Mouse (Mus musculus) MEL (cell line): ENCODE measurements at regions not wholly inside any gene's neighbourhood (a gene's known extent, or its start where the extent isn't known, plus 50 kb on each side); places are given as distances from the start of the nearest gene placed in this dataset.

Experiments used
- DNase-seq: peaks from one replicate; pipeline ENCODE4 v3.0.0; 2011; ENCODE audit warnings: low read depth, low spot score
- H3K27ac ChIP-seq: 2 replicates; pipeline ENCODE4 v1.5.1; 2012; ENCODE audit warnings: low read depth, mild to moderate bottlenecking, control low read depth, low read length, moderate library complexity; ENCODE audit not compliant: control insufficient read depth
- H3K27me3 ChIP-seq, 2 experiments: fragments of 150-350 bp in 1 of 2; sonication (generic) in 1 of 2; 2 replicates each; pipeline ENCODE4 v1.6.1; 2012; ENCODE audit warnings: low read length in 2 of 2, mild to moderate bottlenecking in 2 of 2, improper control_type of control experiment in 1 of 2, moderate library complexity in 1 of 2; ENCODE audit not compliant: insufficient read depth in 2 of 2, control insufficient read depth in 1 of 2
- H3K36me3 ChIP-seq, 2 experiments: 2 replicates each; pipeline ENCODE4 v1.6.1; 2012 to 2014; ENCODE audit warnings: low read length in 2 of 2, improper control_type of control experiment in 1 of 2, inconsistent platforms in 1 of 2, mild to moderate bottlenecking in 1 of 2; ENCODE audit not compliant: insufficient read depth in 2 of 2, control insufficient read depth in 1 of 2
- H3K4me1 ChIP-seq, 2 experiments: fragments of 150-350 bp in 1 of 2; sonication (generic) in 1 of 2; 2 replicates each; pipeline ENCODE4 v1.6.1; 2012; ENCODE audit warnings: low read length in 2 of 2, improper control_type of control experiment in 1 of 2, mild to moderate bottlenecking in 1 of 2; ENCODE audit not compliant: insufficient read depth in 2 of 2, control insufficient read depth in 1 of 2
- H3K4me3 ChIP-seq, 2 experiments: fragments of 150-350 bp in 1 of 2; sonication (generic) in 1 of 2; 2 replicates each; pipeline ENCODE4 v1.5.1; 2012; ENCODE audit warnings: low read depth in 2 of 2, low read length in 2 of 2, mild to moderate bottlenecking in 2 of 2, moderate library complexity in 2 of 2, control low read depth in 1 of 2, improper control_type of control experiment in 1 of 2; ENCODE audit not compliant: control insufficient read depth in 1 of 2, insufficient read depth in 1 of 2
- H3K79me2 ChIP-seq: 2 replicates; pipeline ENCODE4 v1.6.1; 2012; ENCODE audit warnings: mild to moderate bottlenecking, low read length, moderate library complexity; ENCODE audit not compliant: control insufficient read depth, poor library complexity, insufficient read depth
- H3K9ac ChIP-seq: 2 replicates; pipeline ENCODE4 v1.6.1; 2012; ENCODE audit warnings: low read depth, mild to moderate bottlenecking, control low read depth, low read length, moderate library complexity; ENCODE audit not compliant: control insufficient read depth, poor library complexity, severe bottlenecking
- H3K9me3 ChIP-seq: fragments of 150-350 bp; sonication (generic); replicated peaks from 2 replicates; pipeline ENCODE4 v1.6.1; 2012; ENCODE audit warnings: mild to moderate bottlenecking, low read length, improper control_type of control experiment, moderate library complexity; ENCODE audit not compliant: insufficient read depth
- CHD1 ChIP-seq: IDR thresholded peaks from 2 replicates; pipeline ENCODE4 v1.6.1; 2012; ENCODE audit warnings: low read depth, mild to moderate bottlenecking, inconsistent platforms, low read length, improper control_type of control experiment
- CTCF ChIP-seq, 3 experiments: IDR thresholded peaks in 2 of 3; conservative IDR thresholded peaks in 1 of 3; 2 replicates each; pipeline ENCODE4 v1.5.1; 2011 to 2012; ENCODE audit warnings: low read length in 3 of 3, low read depth in 2 of 3, mild to moderate bottlenecking in 2 of 3, improper control_type of control experiment in 1 of 3, inconsistent platforms in 1 of 3, mixed read lengths in 1 of 3, moderate library complexity in 1 of 3; ENCODE audit not compliant: control insufficient read depth in 1 of 3, insufficient read depth in 1 of 3, poor library complexity in 1 of 3, severe bottlenecking in 1 of 3
- EP300 ChIP-seq, 2 experiments: IDR thresholded peaks; 2 replicates each; pipeline ENCODE4 v1.6.1; 2011; ENCODE audit warnings: improper control_type of control experiment in 2 of 2, low read length in 2 of 2, low read depth in 1 of 2, mild to moderate bottlenecking in 1 of 2
- HCFC1 ChIP-seq: IDR thresholded peaks from 2 replicates; pipeline ENCODE4 v1.6.1; 2012; ENCODE audit warnings: low read depth, mild to moderate bottlenecking, inconsistent platforms, low read length, improper control_type of control experiment, moderate library complexity
- KAT2A ChIP-seq: conservative IDR thresholded peaks from 2 replicates; pipeline ENCODE4 v1.6.1; 2012; ENCODE audit warnings: low read depth, low read length, improper control_type of control experiment, inconsistent platforms
- MAZ ChIP-seq: IDR thresholded peaks from 2 replicates; pipeline ENCODE4 v1.6.1; 2012; ENCODE audit warnings: low read depth, mild to moderate bottlenecking, inconsistent platforms, low read length, improper control_type of control experiment
- NELFE ChIP-seq: IDR thresholded peaks from 2 replicates; pipeline ENCODE4 v1.6.1; 2011; ENCODE audit warnings: low read depth, low read length, improper control_type of control experiment
- NRF1 ChIP-seq: IDR thresholded peaks from 2 replicates; pipeline ENCODE4 v1.6.1; 2014; ENCODE audit warnings: low read depth, mild to moderate bottlenecking, inconsistent platforms, low read length, improper control_type of control experiment, moderate library complexity; ENCODE audit not compliant: poor library complexity, insufficient read depth, severe bottlenecking
- POLR2A ChIP-seq, 2 experiments: IDR thresholded peaks; 2 replicates each; pipeline ENCODE4 v1.6.1; 2011 to 2012; ENCODE audit warnings: low read length in 2 of 2, mild to moderate bottlenecking in 2 of 2, control low read depth in 1 of 2, improper control_type of control experiment in 1 of 2, low read depth in 1 of 2, moderate library complexity in 1 of 2; ENCODE audit not compliant: control insufficient read depth in 1 of 2, insufficient read depth in 1 of 2, poor library complexity in 1 of 2
- POLR2AphosphoS2 ChIP-seq: IDR thresholded peaks from 2 replicates; pipeline ENCODE4 v1.6.1; 2011; ENCODE audit warnings: low read length, improper control_type of control experiment
- POLR2AphosphoS5 ChIP-seq: IDR thresholded peaks from 2 replicates; pipeline ENCODE4 v1.6.1; 2012; ENCODE audit warnings: low read depth, borderline replicate concordance, mild to moderate bottlenecking, inconsistent platforms, low read length, moderate library complexity, mixed read lengths
- RAD21 ChIP-seq: IDR thresholded peaks from 2 replicates; pipeline ENCODE4 v1.6.1; 2011; ENCODE audit warnings: mild to moderate bottlenecking, low read depth, low read length, improper control_type of control experiment
- SIN3A ChIP-seq: IDR thresholded peaks from 2 replicates; pipeline ENCODE4 v1.6.1; 2012; ENCODE audit warnings: low read length, improper control_type of control experiment, inconsistent platforms
- SMC3 ChIP-seq: IDR thresholded peaks from 2 replicates; pipeline ENCODE4 v1.6.1; 2011; ENCODE audit warnings: low read depth, low read length, improper control_type of control experiment
- TAL1 ChIP-seq: IDR thresholded peaks from 2 replicates; pipeline ENCODE4 v1.6.1; 2012; ENCODE audit warnings: mild to moderate bottlenecking, inconsistent platforms, low read length, moderate library complexity, mixed read lengths
- USF1 ChIP-seq: IDR thresholded peaks from 2 replicates; pipeline ENCODE4 v1.6.1; 2014; ENCODE audit warnings: low read depth, mild to moderate bottlenecking, inconsistent platforms, low read length, improper control_type of control experiment, moderate library complexity
- ZMIZ1 ChIP-seq: IDR thresholded peaks from 2 replicates; pipeline ENCODE4 v1.6.1; 2012; ENCODE audit warnings: low read depth, mild to moderate bottlenecking, inconsistent platforms, low read length, improper control_type of control experiment, moderate library complexity

DNA sequence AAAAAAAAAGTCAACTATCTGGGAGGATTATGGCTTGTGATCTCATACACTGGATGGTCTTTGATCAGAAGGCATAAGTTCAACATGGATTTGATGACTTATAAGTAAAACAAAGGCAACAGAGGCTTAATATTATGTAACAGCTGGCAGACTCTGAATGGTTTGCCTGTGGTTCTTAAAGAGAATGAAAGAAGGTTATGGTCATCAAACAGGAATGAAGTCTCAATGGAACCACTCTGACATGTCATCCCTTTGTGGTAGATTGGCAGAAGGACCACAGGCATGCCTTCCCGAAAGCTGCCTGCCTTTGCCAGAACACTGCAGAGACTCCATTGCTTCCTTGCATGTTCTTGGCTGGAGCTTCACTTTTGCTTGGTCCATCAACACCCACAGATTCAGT lies 116.8 kb upstream of the Ranbp3l start:
- no peak for DNase-seq
- no peaks in the 10 kb centered on the region for H3K36me3 ChIP-seq
- TF ChIP-seq POLR2A (IDR thresholded peaks at IDR 0.05; ENCODE audit: control insufficient read depth in 1 of 2, insufficient read depth in 1 of 2, low read depth in 1 of 2, low read length in 2 of 2, poor library complexity in 1 of 2) (no peak), CHD1 (no peak)
- H3K4me1 ChIP-seq = no peaks in the 10 kb centered on the region
- H3K79me2 ChIP-seq = no peaks in the 10 kb centered on the region
- no peak overlapping the region for H3K9ac ChIP-seq
- H3K27ac ChIP-seq = no peak overlapping the region
- peaks cover 0 to 5% of the 10 kb centered on the region in 2 experiments; a peak in 2 of 4 replicates for H3K27me3 ChIP-seq
- H3K4me3 ChIP-seq = no peak overlapping the region
- H3K9me3 ChIP-seq = no peaks in the 10 kb centered on the region

DNA sequence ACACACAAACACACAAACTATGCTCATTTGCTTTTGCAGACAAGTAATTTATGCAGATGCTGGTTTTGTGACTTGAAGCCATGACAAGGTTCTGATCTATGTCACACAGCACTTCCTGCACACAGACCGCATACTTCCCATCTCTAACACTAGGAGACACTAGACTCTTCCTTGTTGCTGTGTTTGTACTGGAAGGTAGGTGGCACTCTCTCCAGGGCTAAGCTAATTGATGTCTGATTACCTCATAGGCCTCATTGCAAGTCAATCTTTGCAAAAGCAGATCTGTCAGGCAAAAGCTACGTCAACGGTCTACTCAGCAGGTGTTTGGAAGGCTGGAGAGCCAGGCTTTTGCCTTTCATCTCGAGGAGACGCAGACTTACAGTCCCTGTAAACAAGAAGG lies 118.3 kb upstream of the Ranbp3l start:
- Histone ChIP-seq H3K27me3 (peaks cover 0 to 3% of the 10 kb centered on the region in 2 experiments; a peak in 2 of 4 replicates), H3K36me3 (no peaks in the 10 kb centered on the region), H3K9ac (no peak overlapping the region), H3K4me1 (no peaks in the 10 kb centered on the region), H3K27ac (no peak overlapping the region), H3K9me3 (no peaks in the 10 kb centered on the region), H3K4me3 (no peak overlapping the region), H3K79me2 (no peaks in the 10 kb centered on the region)
- peak; percentile 24 for DNase-seq
- TF ChIP-seq CTCF (IDR thresholded peaks at IDR 0.05 in 2 of 3, conservative IDR thresholded peaks at IDR 0.05 in 1 of 3; ENCODE audit: control insufficient read depth in 1 of 3, insufficient read depth in 1 of 3, low read depth in 2 of 3, low read length in 3 of 3, poor library complexity in 1 of 3, severe bottlenecking in 1 of 3) = peak in 1 of 3 experiments; percentile 80; a peak in 3 of 6 replicates
- TF ChIP-seq ZMIZ1 = no peak
- TF ChIP-seq SMC3 = peak; percentile 39
- TF ChIP-seq CHD1 = no peak
- TF ChIP-seq RAD21 = peak; percentile 13; the same call in 1 of the 2 replicates
- TF ChIP-seq NRF1 = no peak
- TF ChIP-seq SIN3A = no peak
- TF ChIP-seq HCFC1 = no peak
- no peak for TF ChIP-seq POLR2AphosphoS2

DNA sequence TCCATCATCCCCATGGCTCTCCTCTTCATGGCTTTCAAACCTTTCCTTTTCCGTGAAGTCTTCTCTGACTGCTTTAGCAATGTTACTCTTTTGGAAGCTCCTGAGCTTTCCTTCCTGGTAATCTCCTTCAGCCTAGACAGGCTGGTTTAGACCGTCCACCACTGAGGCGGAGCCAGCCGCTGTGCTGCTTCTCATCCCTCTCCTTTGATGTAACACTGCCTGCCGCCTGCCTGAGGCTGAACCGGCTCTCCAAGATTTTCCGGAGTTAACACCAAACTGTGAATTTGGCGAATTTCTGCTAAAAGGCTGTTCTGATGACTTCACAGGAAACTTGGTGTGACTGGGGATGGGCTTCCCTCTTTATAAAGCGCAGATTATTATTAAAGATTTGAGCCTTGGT lies 125.6 kb upstream of the Ranbp3l start:
- TF ChIP-seq POLR2AphosphoS5 (no peak), EP300 (IDR thresholded peaks at IDR 0.05; ENCODE audit: low read depth in 1 of 2, low read length in 2 of 2) (no peak), USF1 (no peak), KAT2A (no peak), HCFC1 (no peak), TAL1 (no peak), MAZ (no peak), CHD1 (no peak), NELFE (no peak)
- TF ChIP-seq, all 39 proteins: peak for 0
- no peak overlapping the region for H3K4me3 ChIP-seq
- H3K27me3 ChIP-seq = peaks cover 0 to 2% of the 10 kb centered on the region in 2 experiments; a peak in 1 of 4 replicates
- no peaks in the 10 kb centered on the region for H3K36me3 ChIP-seq
- DNase-seq = no peak
- no peak overlapping the region for H3K9ac ChIP-seq
- no peaks in the 10 kb centered on the region for H3K9me3 ChIP-seq
- no peaks in the 10 kb centered on the region for H3K4me1 ChIP-seq
- no peak overlapping the region for H3K27ac ChIP-seq
- H3K79me2 ChIP-seq = no peaks in the 10 kb centered on the region
